Mouse (Mus musculus) cortical plate, adult 2 months (tissue): ENCODE data around the gene Gm13288.
A peak's percentile ranks its signal among the peaks of the same experiment; 100 is the strongest.
"Not testable (repeated sequence)": the region's sequence is repeated elsewhere in the genome, so short reads cannot be mapped to it uniquely, and the experiment has no call there.

Experiments used
- CTCF ChIP-seq: fragments of 200-500 bp; IDR thresholded peaks from 2 replicates; pipeline ENCODE4 v1.5.1; 2011; ENCODE audit warnings: mild to moderate bottlenecking, control low read depth, low read length; ENCODE audit not compliant: insufficient read depth; ENCODE audit errors: extremely low read depth
- POLR2A ChIP-seq: fragments of 200-500 bp; IDR thresholded peaks from 2 replicates; pipeline ENCODE4 v1.6.1; 2011; ENCODE audit warnings: mild to moderate bottlenecking, low read length, control low read depth; ENCODE audit not compliant: insufficient read depth; ENCODE audit errors: extremely low read depth

DNA sequence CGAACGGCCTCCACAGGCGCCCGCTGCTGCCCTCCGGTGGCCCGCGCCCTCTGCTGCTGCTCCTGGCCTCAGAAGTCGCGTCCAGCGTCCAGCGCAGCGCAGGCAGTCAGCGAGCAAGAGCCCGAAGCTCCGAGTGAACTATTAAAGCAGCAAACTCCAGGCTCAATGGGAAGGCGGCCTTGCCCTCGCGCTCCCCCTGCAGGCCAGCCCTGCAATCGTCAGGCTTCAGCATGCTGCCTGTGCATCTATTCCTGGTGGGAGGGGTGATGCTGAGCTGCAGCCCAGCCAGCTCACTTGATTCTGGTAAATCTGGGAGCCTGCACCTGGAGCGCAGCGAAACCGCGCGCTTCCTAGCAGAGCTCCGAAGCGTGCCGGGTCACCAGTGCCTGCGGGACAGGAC, 16.9 kb upstream of the Gm13288 start, which contains the start of gene Gm13277:
- peak; percentile 26; the same call in 1 of the 2 replicates for TF ChIP-seq CTCF
- TF ChIP-seq POLR2A: not testable (repeated sequence)
